Mouse (Mus musculus) brain, embryonic 14.5 days (tissue): ENCODE measurements around the gene Nrf1. TPM values are rescaled to one million over a fixed set of nuclear protein-coding genes. Genes with fewer than 3 reads are reported as not detected.

ENCODE experiments used
- DNase-seq: peaks from one replicate; pipeline ENCODE4 v3.0.0-alpha.2; 2011; ENCODE audit warnings: low read depth
- CTCF ChIP-seq: fragments of 200-500 bp; IDR thresholded peaks from 2 replicates; pipeline ENCODE4 v1.5.1; 2012; ENCODE audit warnings: inconsistent platforms, mild to moderate bottlenecking, moderate library complexity, borderline replicate concordance; ENCODE audit not compliant: insufficient read depth, insufficient read length; ENCODE audit errors: extremely low read depth
- POLR2A ChIP-seq: fragments of 200-500 bp; IDR thresholded peaks from 2 replicates; pipeline ENCODE4 v1.6.1; 2012; ENCODE audit warnings: mild to moderate bottlenecking, inconsistent platforms, borderline replicate concordance; ENCODE audit not compliant: poor library complexity, insufficient read depth, insufficient read length, severe bottlenecking; ENCODE audit errors: extremely low read depth
- polyA plus RNA-seq: library from polyadenylated mRNA; depleted of rRNA; stranded (reverse); fragments of >200 nt; gene quantifications from 2 replicates; pipeline ENCODE4 v1.2.3, GENCODE M21; 2012

The Nrf1 gene
- polyA plus RNA-seq, 1 experiment: 60.8 TPM

DNA sequence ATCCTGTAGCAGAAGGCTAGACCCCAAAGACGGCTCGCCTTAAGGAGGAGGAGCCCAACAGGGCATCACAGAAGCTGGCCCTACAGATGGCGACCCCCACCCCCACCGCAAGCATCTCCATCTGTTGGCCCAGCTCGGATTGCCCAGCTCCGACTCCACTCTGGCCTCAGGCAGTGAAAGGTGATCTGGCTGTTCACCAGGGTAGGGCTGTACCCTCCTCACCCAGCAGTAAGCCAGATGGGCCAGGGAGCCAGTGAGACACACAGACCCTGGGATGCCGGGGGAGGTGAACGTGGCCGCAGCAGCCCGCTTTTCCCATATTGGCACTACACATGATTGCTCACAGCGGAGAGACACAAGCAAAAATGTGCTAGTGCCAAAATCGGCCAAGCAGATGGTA is 121.4 kb downstream of the Nrf1 start:
- DNase-seq: peak; percentile 63
- TF ChIP-seq CTCF (no peak), POLR2A (no peak)

- no peak for DNase-seq
- no peak for TF ChIP-seq POLR2A
- TF ChIP-seq CTCF: no peak
Measured at GRCm38 (mm10) chr6:30171226-30171625, 123.4 kb downstream of the Nrf1 start.

GRCm38 (mm10) chr6:30171967-30172366 is 124.2 kb downstream of the Nrf1 start:
- DNase-seq: no peak
- no peak for TF ChIP-seq CTCF
- no peak for TF ChIP-seq POLR2A

DNA sequence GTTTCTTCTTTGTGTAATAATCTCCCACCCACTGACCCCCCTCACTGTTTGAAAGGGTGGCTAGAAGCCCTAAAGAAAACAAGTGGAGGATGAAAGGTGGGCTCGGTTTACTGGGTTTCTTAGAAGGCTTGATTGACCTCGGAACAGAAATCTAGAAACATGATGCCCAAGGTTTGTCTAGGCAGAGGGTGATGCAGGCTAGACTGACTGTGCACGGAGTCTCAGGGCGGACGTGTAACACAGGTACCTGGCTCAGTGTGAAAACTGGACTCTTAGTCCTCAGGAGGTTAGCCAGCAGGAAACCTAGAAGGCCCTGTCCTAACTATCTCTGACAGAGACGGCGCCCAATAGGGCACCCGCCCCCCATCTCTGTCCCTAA is 124.6 kb downstream of the Nrf1 start:
- TF ChIP-seq POLR2A: no peak
- no peak for TF ChIP-seq CTCF

DNA sequence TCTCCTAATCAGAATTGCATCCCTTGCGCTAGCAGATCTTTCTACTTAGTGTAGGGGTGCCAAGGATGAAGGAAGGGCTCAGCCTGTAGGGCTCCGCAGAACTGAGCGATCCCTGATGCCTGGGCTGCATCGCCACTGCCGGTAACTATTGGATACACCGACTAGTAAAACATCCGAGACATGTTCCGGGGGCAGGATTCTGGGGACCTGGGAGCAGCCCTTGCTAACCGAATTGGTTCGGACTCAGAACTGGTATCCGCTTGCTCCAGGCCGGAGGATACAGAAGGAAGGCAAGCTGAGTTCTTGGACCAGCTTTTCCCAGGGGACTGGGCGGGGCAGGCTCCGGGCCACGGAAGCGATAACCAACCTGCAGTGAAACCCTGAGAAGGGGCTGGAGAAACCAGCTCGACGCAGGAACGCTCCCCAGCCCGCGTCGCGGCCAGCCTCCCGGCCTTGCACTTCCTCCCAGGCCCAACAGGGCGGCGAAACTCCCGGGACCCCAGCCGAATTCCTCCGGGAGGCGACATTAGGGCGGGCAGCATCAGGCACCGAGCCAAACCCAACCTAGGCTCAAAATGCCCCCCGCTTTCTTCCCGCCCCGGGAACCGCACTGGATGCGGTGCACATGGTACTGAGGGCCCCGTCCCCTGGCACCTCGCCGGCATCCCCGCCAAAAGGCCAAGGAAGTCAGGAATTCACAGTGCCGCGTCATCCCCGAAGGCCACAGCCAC is 125.2 kb downstream of the Nrf1 start:
- peak; percentile 45 for DNase-seq

More for the DNA sequence above, 124.6 kb downstream of the Nrf1 start:
- no peak for DNase-seq

GRCm38 (mm10) chr6:30173551-30174460 is 126.0 kb downstream of the Nrf1 start:
- DNase-seq: no peak
- TF ChIP-seq CTCF: no peak
- TF ChIP-seq POLR2A: no peak

More for the DNA sequence above, 125.2 kb downstream of the Nrf1 start:
- TF ChIP-seq POLR2A: no peak
- peak; percentile 47; the same call in 1 of the 2 replicates for TF ChIP-seq CTCF

- DNase-seq: no peak
- TF ChIP-seq POLR2A (no peak), CTCF (no peak)
Measured at GRCm38 (mm10) chr6:30174461-30175224, 126.9 kb downstream of the Nrf1 start.

GRCm38 (mm10) chr6:30175225-30175917 is 127.6 kb downstream of the Nrf1 start:
- DNase-seq: no peak
- TF ChIP-seq POLR2A: no peak
- no peak for TF ChIP-seq CTCF

GRCm38 (mm10) chr6:30175918-30176421 is 128.2 kb downstream of the Nrf1 start:
- TF ChIP-seq CTCF (no peak), POLR2A (no peak)
- no peak for DNase-seq

DNA sequence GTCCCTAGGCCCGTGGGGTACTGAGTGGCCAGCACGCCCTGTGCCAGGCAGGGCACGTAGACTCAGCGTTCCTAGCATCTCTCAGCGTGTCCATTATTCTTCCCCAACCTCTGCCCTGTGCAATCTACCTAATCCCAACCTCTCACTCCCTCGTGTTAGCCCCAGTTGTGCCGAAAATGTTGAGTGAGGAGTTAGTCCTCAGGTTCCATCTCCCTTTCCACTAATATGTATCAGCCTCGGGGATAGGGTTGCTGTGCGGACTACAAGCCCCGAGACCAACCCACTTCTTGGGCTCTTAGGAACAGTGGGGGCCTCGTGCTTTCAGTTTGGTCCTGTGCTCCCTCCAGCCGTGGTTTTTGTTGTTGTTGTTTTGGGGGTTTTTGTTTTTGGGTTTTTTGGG is 128.7 kb downstream of the Nrf1 start:
- no peak for DNase-seq

More for the DNA sequence above, 128.7 kb downstream of the Nrf1 start:
- no peak for TF ChIP-seq CTCF
- TF ChIP-seq POLR2A: no peak
